Mouse (Mus musculus) NIH3T3 (cell line): ENCODE measurements around the gene Socs4.
"Not testable (repeated sequence)": the region's sequence is repeated elsewhere in the genome, so short reads cannot be mapped to it uniquely, and the experiment has no call there.

Experiments used
- DNase-seq: peaks from one replicate; pipeline ENCODE4 v3.0.0-alpha.2; 2012; ENCODE audit warnings: low read depth

Socs4 gene

DNA sequence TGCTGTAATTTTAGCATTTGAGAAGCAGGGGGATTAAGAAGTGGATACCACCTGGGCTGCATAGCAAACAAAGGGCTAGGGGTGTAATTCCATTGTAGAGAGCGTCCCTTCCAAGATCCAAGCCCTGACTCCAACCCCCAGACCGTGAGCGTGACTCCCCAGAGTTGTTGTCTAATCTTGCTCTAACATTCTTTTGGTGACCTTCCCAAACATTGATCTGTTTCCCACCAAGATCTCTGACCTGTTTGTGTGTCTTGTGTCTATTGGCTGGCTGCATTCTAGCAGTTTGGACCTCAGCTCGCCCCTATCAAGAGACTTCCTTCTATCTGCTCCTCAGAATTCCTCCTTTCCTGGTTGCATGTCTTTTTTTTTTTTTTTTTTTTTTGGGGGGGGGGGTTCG lies 10.3 kb downstream of the Socs4 start:
- DNase-seq = no peak

DNA sequence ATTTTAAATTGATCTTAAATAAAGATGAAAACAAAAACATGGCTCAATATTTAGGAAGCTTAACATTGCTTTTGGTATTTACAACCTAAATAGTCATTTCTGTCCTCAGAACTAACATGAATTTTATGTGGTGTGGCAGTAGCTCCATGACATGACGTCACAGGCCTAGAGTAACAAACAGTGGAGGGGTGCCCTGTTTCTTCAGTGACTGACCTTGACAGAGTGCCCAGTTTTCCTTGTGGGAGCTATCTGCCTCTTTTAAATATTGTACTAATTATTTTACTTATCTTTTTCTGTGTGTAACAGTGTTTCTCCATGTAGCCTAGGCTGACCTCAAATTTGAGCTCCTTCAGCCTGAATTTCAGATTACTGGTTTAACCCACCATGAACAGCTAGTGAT lies 15.0 kb downstream of the Socs4 start:
- no peak for DNase-seq

DNA sequence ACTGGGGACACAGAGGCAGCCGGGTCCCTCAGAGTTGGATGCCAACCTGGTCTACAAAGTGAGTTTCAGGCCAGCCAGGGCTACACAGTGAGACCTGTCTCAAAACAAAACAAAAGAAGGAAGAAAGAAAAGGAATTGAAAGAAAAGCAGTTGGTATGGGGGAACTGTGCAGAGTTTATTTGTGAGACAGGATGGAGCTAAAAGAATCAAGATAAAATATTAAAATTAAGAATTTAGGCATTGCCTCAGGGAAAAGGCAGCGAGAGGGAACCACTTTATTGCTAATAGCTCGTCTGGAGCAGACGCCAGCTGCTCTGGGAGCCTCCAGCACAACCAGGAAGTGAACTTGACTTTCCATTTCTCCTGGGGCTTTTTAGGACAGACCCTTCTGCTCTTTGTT lies 17.4 kb downstream of the Socs4 start:
- DNase-seq = no peak

- no peak for DNase-seq
Measured at GRCm38 (mm10) chr14:47296232-47296631, 19.5 kb downstream of the Socs4 start.

- peak; percentile 91 for DNase-seq
Measured at GRCm38 (mm10) chr14:47297785-47298407, 21.2 kb downstream of the Socs4 start, which contains the start of gene Mapk1ip1l. Mapk1ip1l (plus strand) TSS chr14:47298266.

DNA sequence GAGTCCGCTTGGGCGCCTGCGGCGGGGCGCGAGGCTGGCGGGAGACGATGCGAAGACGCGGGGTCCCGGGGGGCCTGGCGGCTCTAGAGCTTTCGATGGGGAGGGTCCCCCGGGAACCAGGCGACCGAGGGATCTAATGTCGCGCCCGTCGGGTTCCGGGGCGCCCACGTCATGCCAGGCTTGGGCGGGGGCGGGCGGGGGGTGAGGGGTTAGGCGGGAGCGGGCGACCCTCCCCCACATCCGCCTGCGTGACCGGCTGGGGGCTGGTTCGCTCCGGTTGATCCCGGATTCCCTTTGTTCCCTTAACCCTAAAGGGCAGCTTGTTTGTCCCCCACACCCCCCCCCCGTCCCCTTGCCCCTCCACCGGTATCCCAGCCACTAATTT lies 21.7 kb downstream of the Socs4 start:
- no peak for DNase-seq

DNA sequence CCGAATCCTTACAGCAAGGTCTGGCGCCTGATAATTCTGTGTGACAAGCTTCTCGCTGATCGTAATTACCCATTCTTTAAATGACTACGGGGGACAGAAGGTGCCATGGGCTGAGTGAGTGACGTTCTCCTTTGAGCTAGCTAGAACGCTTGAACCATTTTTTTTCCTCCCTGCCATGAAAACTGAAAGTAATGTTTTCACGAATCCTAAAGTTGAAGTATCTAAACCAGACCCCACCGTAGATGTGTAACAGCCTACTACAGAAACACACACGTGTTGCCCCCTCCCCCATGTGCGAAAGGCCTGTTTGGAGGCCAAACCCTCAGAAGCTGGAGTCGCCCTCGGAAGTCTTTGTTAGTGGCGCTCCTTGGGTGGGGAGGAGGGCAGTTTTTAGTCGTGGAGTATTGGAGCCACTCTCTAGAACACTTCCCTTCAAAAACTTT lies 22.1 kb downstream of the Socs4 start:
- DNase-seq = peak; percentile 48

DNA sequence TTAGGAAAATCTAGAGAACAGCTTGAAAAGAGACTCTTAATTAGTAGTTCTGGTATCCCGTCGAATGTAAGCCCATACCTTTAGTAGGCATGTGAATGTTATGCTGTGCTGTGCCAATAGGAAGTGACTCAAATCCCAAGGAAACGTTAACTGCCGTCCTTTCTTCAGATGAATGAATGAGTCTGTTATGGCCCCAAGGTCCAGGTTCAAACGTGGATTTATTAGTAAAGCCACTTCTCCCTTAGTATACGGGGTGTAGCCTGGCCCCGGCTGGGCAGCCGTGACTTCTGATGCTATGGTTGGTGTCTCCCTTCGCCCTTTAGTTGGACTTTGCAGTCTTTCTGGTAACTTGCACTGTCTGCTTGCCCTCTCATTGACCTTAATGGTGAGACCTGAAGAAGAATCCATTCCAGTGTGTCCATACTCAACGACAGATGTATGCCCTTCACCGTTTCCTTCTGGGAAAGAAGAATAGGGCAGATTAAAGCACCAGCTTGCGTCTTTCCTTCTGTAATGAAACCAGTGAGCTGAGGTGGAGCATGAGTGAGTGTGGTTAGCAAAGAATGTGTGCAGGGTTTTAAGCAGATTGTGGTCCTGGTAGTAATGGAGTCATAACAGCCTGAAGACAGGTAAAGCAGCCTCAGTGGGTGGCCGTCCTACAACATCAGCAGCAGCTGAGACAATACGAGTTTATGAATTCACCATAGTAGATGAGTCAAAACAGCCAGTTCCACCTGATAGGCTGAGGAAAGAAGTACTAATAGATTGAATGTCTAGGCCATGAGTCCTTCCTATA lies 26.4 kb downstream of the Socs4 start:
- no peak for DNase-seq

- no peak for DNase-seq
Measured at GRCm38 (mm10) chr14:47304814-47305405, 28.2 kb downstream of the Socs4 start.

DNA sequence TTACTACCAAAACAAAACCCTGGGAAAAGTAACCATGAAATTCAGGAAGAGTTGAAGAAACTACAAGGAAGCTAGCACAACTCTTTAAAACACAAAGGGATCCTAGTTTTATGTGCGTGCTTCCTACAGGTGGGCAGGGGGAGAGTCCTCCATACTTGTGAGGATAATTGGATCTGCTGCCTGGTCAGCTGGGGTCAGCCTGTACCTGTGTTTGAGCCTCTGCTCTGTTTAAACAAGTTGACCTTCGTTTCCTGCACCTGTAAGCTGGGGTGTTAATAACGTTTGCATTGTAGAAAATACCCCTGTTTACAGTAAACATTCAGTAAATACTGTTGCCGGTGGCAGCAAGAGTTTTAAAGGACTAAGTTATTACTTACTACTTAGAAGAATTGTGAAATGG lies 29.2 kb downstream of the Socs4 start:
- DNase-seq = no peak

GRCm38 (mm10) chr14:47307669-47308068 lies 30.9 kb downstream of the Socs4 start:
- no peak for DNase-seq

DNA sequence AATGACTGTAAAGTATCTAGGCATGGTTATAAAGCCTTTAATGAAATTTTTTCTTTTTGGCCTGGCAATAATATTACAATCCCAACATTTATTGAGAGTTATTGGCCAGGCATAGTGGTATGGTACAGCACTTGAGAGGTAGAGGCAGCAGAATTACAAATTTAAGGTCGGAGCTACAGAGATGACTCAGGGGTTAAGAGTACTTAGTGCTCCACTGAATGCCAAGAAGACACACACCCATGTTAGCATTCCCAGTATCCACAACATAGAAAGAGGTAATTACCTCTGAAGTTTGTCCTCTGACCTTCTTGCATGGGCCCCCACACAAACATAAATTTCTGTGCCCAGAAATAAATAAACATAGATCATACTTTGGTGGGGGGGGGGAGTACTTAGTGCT lies 32.3 kb downstream of the Socs4 start:
- DNase-seq = no peak

DNA sequence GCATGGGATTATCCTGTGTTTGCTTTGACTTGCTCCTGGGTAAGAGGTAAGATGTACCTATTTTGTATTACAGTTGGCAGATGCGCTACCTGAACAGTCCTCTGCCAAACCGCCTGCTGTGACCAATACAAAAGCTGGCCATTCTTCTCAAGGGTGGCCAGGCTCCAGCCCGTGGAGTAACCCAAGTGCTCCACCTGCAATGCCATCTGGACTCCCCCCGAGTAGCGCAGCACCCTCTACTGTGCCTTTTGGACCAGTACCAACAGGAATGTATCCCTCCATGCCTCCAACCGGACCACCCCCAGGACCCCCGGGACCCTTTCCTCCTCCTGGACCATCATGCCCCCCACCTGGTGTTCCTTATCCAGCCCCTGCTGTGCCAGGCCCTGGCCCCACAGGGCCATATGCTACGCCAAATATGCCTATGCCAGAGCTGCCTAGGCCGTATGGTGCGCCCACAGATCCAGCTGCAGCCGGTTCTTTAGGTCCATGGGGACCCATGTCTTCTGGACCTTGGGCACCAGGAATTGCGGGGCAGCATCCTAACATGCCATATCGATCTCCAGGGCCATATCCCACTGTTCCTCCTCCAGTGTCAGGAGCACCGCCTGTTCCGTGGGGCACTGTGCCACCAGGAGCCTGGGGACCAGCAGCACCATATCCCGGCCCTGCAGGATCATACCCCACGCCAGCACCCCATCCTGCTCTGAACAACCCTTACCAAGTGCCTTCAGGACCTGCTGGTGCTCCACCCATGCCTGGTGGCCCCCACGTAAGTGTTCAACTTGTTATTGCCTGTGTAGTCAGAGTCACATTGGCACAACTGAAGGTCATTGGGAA lies 33.8 kb downstream of the Socs4 start:
- DNase-seq = no peak

GRCm38 (mm10) chr14:47319362-47319761 lies 42.6 kb downstream of the Socs4 start:
- no peak for DNase-seq

DNA sequence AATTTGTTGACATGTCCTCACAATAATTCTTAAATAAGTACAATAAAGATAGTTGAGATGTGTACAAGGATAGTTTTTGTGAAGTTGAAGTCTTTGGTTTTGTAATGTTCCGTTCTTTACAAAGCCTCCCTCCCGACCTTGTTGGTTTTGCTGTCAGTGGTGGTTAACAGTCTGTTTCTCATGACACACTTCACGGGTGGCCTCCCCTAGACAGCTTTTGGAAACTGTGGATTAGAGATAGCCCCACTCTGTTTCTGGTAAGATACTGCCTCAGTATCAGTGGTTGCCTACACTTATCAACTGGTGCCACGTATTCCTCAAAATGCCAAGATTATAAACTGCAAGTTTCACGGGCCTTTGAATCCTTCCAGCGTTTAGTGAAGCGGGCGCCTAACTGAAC lies 44.9 kb downstream of the Socs4 start:
- not testable (repeated sequence) for DNase-seq

- DNase-seq = peak; percentile 49
Measured at GRCm38 (mm10) chr14:47325965-47326761, 49.4 kb downstream of the Socs4 start.

DNA sequence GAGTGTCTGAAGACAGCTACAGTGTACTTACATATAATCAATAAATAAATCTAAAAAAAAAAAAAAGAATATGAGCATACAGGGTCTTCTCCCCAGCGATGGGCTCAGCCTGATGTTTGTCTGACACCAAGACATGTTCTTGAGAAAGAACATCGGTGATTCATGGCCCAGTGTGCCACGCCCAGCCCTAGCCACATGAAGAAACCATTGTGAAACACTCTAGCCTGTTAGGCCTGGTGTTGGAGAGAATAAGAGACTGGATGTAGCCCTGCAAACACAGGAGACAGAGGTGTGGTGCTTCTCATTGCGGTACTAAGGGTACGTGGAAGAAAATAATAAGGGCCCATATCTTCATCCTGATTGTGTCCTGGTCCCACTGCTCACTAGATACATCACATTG lies 50.6 kb downstream of the Socs4 start:
- peak; percentile 69 for DNase-seq

- peak; percentile 49 for DNase-seq
Measured at GRCm38 (mm10) chr14:47331920-47332319, 55.2 kb downstream of the Socs4 start.

DNA sequence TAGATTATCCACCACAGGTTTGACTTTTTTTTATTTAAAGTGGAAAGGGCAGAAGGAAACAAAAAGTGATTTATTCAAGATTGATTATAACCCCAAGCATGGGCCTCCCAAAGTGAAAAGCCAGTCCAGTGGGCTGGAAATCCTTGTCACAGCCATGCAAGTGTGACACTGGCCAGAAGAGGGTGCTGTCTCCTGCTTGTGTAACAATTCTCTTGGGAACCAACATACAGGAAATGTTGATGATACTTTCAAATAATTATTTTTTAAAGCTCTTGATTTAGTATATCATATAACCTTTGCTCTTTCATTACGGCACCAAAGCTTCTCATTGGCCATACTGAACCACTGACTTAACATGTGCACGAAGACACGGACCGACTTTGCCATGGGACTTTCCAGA lies 58.1 kb downstream of the Socs4 start:
- peak; percentile 89 for DNase-seq

- no peak for DNase-seq
Measured at GRCm38 (mm10) chr14:47335300-47335699, 58.6 kb downstream of the Socs4 start.

GRCm38 (mm10) chr14:47340231-47340925 lies 63.6 kb downstream of the Socs4 start:
- DNase-seq = no peak
